In genomic region chr9:69937863-69938262, GRCm38 (mm10) we compare ENCODE assay signal across 16 mouse cellular contexts.
"Had no signal": no experiment of that assay in that cellular context is flagged by ENCODE, and none has a peak within 500 bp of the region (broad histone marks: within the 10 kb centered on the region; RNA-seq: fewer than 3 reads in every experiment).

No protein-coding gene starts in this region.

- H3K27ac ChIP-seq: kidney, embryonic 15.5 days; left cerebral cortex, adult 2 months; liver, embryonic 13.5 days; macrophage; midbrain, embryonic 13.5 days; neural tube, embryonic 13.5 days had no signal

- H3K4me1 ChIP-seq: kidney, embryonic 15.5 days; liver, embryonic 13.5 days; midbrain, embryonic 13.5 days; neural tube, embryonic 13.5 days had no signal

- H3K4me2 ChIP-seq: kidney, embryonic 15.5 days; liver, embryonic 13.5 days; lung, embryonic 14.5 days; midbrain, embryonic 13.5 days; neural tube, embryonic 13.5 days had no signal

- H3K4me3 ChIP-seq: kidney, embryonic 15.5 days; left cerebral cortex, adult 2 months; liver, embryonic 13.5 days; midbrain, embryonic 13.5 days; myocyte; neural tube, embryonic 13.5 days had no signal

- H3K9ac ChIP-seq: kidney, embryonic 15.5 days; liver, embryonic 13.5 days; lung, embryonic 14.5 days; midbrain, embryonic 13.5 days; neural tube, embryonic 13.5 days had no signal

- ATAC-seq: lung, postnatal 0 days; midbrain, embryonic 13.5 days had no signal

- H3K9me3 ChIP-seq: kidney, embryonic 15.5 days; liver, embryonic 13.5 days; midbrain, embryonic 13.5 days; neural tube, embryonic 13.5 days had no signal

- H3K36me3 ChIP-seq: kidney, embryonic 15.5 days; liver, embryonic 13.5 days; midbrain, embryonic 13.5 days; neural tube, embryonic 13.5 days had no signal

- H3K27me3 ChIP-seq: liver, embryonic 13.5 days; midbrain, embryonic 13.5 days; neural tube, embryonic 13.5 days had no signal

- DNase-seq: kidney, adult 11 months; kidney, adult 8-10 months; kidney, postnatal 10 days; kidney, postnatal 36 days; layer of hippocampus, postnatal 36 days; liver, embryonic 13.5 days; lung, embryonic 14.5 days; retina, postnatal 1 day; thymus, postnatal 25 days had no signal
